ENCODE assay signal across 9 mouse cellular contexts in the genomic region with DNA sequence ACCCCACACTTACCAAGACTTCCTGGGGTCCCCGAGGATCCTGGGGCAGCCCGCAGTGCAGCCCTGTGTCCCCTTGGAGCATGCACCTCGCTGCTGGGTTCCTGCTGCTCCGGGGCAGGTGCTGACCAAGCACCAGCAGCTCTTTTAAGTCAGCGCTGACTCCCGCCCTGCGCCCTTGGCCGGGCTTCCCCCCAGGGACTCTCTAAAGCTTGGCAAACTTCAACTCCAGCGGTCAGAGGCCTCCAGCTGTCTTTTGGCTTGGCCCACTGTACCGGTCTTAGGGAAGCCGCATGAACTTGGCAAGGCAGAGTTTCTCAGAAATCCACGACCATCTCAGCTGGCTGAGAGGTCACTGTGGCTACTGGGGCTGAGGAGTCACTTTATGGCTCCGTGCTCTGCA. TPM values are rescaled to one million over a fixed set of nuclear protein-coding genes. Genes with fewer than 3 reads are reported as not detected.
A peak's percentile ranks its signal among the peaks of the same experiment; 100 is the strongest.
DNase-seq lines count a peak whose midpoint lies in the region; ATAC-seq lines count a peak whose summit lies in the region.
"Had no signal": no experiment of that assay in that cellular context is flagged by ENCODE, and none has a peak within 500 bp of the region (broad histone marks: within the 10 kb centered on the region; RNA-seq: fewer than 3 reads in every experiment).

A gene (minus strand): TSS at position 111 of the 400 bp plus-strand sequence.

- WGBS in embryonic facial prominence, embryonic 14.5 days = 16% methylated on average over 13 of the region's 13 CpGs
- 18% methylated on average over 13 of the region's 13 CpGs for WGBS in embryonic facial prominence, embryonic 10.5 days
- WGBS in forebrain, embryonic 15.5 days = 26% methylated on average over 13 of the region's 13 CpGs

- no peaks in the 10 kb centered on the region for H3K9me3 ChIP-seq in embryonic facial prominence, embryonic 14.5 days (ENCODE audit: control insufficient read depth, low read length)
- H3K9me3 ChIP-seq in embryonic facial prominence, embryonic 10.5 days = no peaks in the 10 kb centered on the region
- H3K9me3 ChIP-seq in forebrain, embryonic 15.5 days = no peaks in the 10 kb centered on the region
- H3K9me3 ChIP-seq: forebrain, embryonic 10.5 days had no signal

- ATAC-seq in embryonic facial prominence, embryonic 14.5 days (ENCODE audit: low read depth) = 0 out of 2 replicates have a peak, but pooled peaks have one; percentile 12
- ATAC-seq in forebrain, embryonic 15.5 days (replicated peaks) = no peak

- H3K4me1 ChIP-seq in embryonic facial prominence, embryonic 14.5 days (ENCODE audit: control insufficient read depth, insufficient read depth, low read length) = peaks cover 6% of the 10 kb centered on the region
- H3K4me1 ChIP-seq in embryonic facial prominence, embryonic 10.5 days = peaks cover 11% of the 10 kb centered on the region
- no peaks in the 10 kb centered on the region for H3K4me1 ChIP-seq in forebrain, embryonic 15.5 days

- H3K4me3 ChIP-seq in embryonic facial prominence, embryonic 14.5 days (ENCODE audit: low read depth, low read length) = no peak within 1 kb of the TSS
- no peak within 1 kb of the TSS for H3K4me3 ChIP-seq in embryonic facial prominence, embryonic 10.5 days
- no peak within 1 kb of the TSS for H3K4me3 ChIP-seq in forebrain, embryonic 15.5 days
- H3K4me3 ChIP-seq: forebrain, embryonic 10.5 days had no signal

- DNase-seq in embryonic facial prominence, embryonic 14.5 days (ENCODE audit: low spot score) = peak; percentile 68
- no peak for DNase-seq in embryonic facial prominence, embryonic 10.5 days (ENCODE audit: low spot score)
- peak; percentile 38 for DNase-seq in heart, adult 8-10 months (ENCODE audit: low spot score)
- DNase-seq in kidney, postnatal 14 days = peak; percentile 69
- peak; percentile 56 for DNase-seq in ovary, postnatal 36 days (ENCODE audit: low spot score)
- DNase-seq in embryo, embryonic 9.5 days (ENCODE audit: extremely low spot score) = no peak
- no peak for DNase-seq in layer of hippocampus, adult 11-12 months (ENCODE audit: low spot score)

- H3K4me2 ChIP-seq in embryonic facial prominence, embryonic 14.5 days (ENCODE audit: low read depth, low read length) = no peak within 1 kb of the TSS
- no peak within 1 kb of the TSS for H3K4me2 ChIP-seq in forebrain, embryonic 15.5 days (replicated peaks)

- no peaks in the 10 kb centered on the region for H3K36me3 ChIP-seq in embryonic facial prominence, embryonic 14.5 days (ENCODE audit: control insufficient read depth, insufficient read depth, low read length)
- H3K36me3 ChIP-seq in embryonic facial prominence, embryonic 10.5 days (replicated peaks) = no peaks in the 10 kb centered on the region
- H3K36me3 ChIP-seq in forebrain, embryonic 15.5 days = no peaks in the 10 kb centered on the region
- H3K36me3 ChIP-seq: forebrain, embryonic 10.5 days had no signal

- H3K27ac ChIP-seq in embryonic facial prominence, embryonic 14.5 days (replicated peaks; ENCODE audit: low read depth, low read length) = no peak within 1 kb of the TSS
- no peak within 1 kb of the TSS for H3K27ac ChIP-seq in embryonic facial prominence, embryonic 10.5 days (replicated peaks)
- H3K27ac ChIP-seq in forebrain, embryonic 15.5 days (replicated peaks) = no peak within 1 kb of the TSS
- H3K27ac ChIP-seq: forebrain, embryonic 10.5 days had no signal

- no peaks in the 10 kb centered on the region; the same call in 1 of the 2 replicates for H3K27me3 ChIP-seq in embryonic facial prominence, embryonic 14.5 days (replicated peaks; ENCODE audit: control insufficient read depth, insufficient read depth, low read length)
- peaks cover 16% of the 10 kb centered on the region for H3K27me3 ChIP-seq in embryonic facial prominence, embryonic 10.5 days (replicated peaks; ENCODE audit: low read depth, poor library complexity, severe bottlenecking)
- no peaks in the 10 kb centered on the region for H3K27me3 ChIP-seq in forebrain, embryonic 15.5 days

- no peak within 1 kb of the TSS for H3K9ac ChIP-seq in embryonic facial prominence, embryonic 14.5 days (ENCODE audit: low read depth, low read length)
- no peak within 1 kb of the TSS for H3K9ac ChIP-seq in forebrain, embryonic 15.5 days (replicated peaks)

RNA-seq across cellular contexts. Expression of the gene that starts here (rescaled TPM):
- 0.17 TPM in 2 replicates for polyA plus RNA-seq in embryonic facial prominence, embryonic 14.5 days (2014; fragmentation: Nextera tagmentation; extraction: Ambion mirVana)
- polyA plus RNA-seq in embryonic facial prominence, embryonic 10.5 days (2016; fragmentation: Nextera tagmentation; extraction: Ambion mirVana) = not detected in 2 replicates
- total RNA-seq in heart, adult 8-10 months (2022) = under 1 TPM; 0.11 to 0.25 (median 0.18) TPM
- 0.32 and 0.38 TPM in 2 replicates for polyA plus RNA-seq in forebrain, embryonic 15.5 days (2015; fragmentation: Nextera tagmentation; extraction: Ambion mirVana)
- polyA plus RNA-seq: forebrain, embryonic 10.5 days had no signal

Comparison
In these comparisons a context has a peak if more than half of its experiments do, and no peak if none do; other contexts are left out.
1. Peak in DNase-seq and ATAC-seq in embryonic facial prominence, embryonic 14.5 days; RNA of the gene not detected or under 1 TPM.
2. Peak in DNase-seq in heart, adult 8-10 months; RNA of the gene not detected or under 1 TPM.
3. DNase-seq: peak in kidney, postnatal 14 days (single experiment) and ovary, postnatal 36 days (single experiment); none in embryonic facial prominence, embryonic 10.5 days (single experiment), embryo, embryonic 9.5 days (single experiment) and layer of hippocampus, adult 11-12 months (single experiment).